Mouse (Mus musculus): ENCODE results near the gene Rasl12. TPM values are rescaled to one million over a fixed set of nuclear protein-coding genes. Genes with fewer than 3 reads are reported as not detected.

Rasl12 gene
- 7.6 TPM in 2 replicates for polyA plus RNA-seq (2015; fragmentation: Nextera tagmentation; extraction: Ambion mirVana)

- H3K9me3 ChIP-seq, result no peaks in the 10 kb centered on the region
- peak within 1 kb of the TSS; percentile 50 for H3K4me3 ChIP-seq
- no peaks in the 10 kb centered on the region for H3K36me3 ChIP-seq
- peak within 1 kb of the TSS; percentile 90 for H3K4me2 ChIP-seq
- H3K27me3 ChIP-seq, result peaks cover 2% of the 10 kb centered on the region; the same call in 1 of the 2 replicates
- peak within 1 kb of the TSS; percentile 54 for H3K9ac ChIP-seq
- peaks cover 9% of the 10 kb centered on the region for H3K4me1 ChIP-seq (replicated peaks)
- peak; percentile 81 for ATAC-seq (ENCODE audit: low FRiP score, low read depth)
- WGBS, result under 1% methylated on average over 24 of the region's 24 CpGs
- no peak within 1 kb of the TSS for H3K27ac ChIP-seq (replicated peaks)
Observed at GRCm38 (mm10) chr9:65398279-65398678, at the start of gene Rasl12. Gene Rasl12, plus strand, starts transcription at chr9:65398506.

DNA sequence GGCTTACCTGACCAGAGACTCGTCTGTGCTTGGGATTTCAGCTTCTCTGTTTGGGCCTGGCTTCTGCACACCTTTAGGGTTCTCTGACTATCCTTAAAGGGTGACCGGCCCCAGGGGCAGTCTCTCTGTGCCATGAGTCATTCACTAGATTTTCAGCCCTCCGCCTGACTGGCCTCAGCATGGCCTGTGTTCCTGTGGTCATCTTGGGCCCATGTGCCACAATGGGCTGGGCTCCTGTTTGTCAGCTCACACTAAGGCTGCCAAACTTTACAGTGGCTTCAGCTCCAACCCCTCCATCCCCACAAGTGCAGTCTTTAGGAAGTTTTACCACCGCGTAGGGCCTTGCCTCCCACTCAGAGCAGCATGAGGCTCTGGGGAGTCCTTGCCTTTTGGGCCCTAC is 45.1 kb upstream of the Rasl12 start:
- H3K4me1 ChIP-seq (replicated peaks), result peaks cover 15% of the 10 kb centered on the region
- no peak overlapping the region for H3K27ac ChIP-seq (replicated peaks)
- no peaks in the 10 kb centered on the region for H3K27me3 ChIP-seq
- no peaks in the 10 kb centered on the region for H3K9me3 ChIP-seq
- no peak overlapping the region for H3K4me3 ChIP-seq
- H3K4me2 ChIP-seq, result no peak overlapping the region
- WGBS, result 91% methylated on average over 5 of the region's 5 CpGs
- no peak for ATAC-seq (ENCODE audit: low FRiP score, low read depth)
- no peak overlapping the region for H3K9ac ChIP-seq
- peaks cover 36% of the 10 kb centered on the region for H3K36me3 ChIP-seq

GRCm38 (mm10) chr9:65356561-65356960 is 41.7 kb upstream of the Rasl12 start:
- 87% methylated on average over 7 of the region's 7 CpGs for WGBS
- no peak overlapping the region for H3K27ac ChIP-seq (replicated peaks)
- no peak overlapping the region for H3K9ac ChIP-seq
- ATAC-seq (ENCODE audit: low FRiP score, low read depth), result no peak
- no peaks in the 10 kb centered on the region for H3K27me3 ChIP-seq
- no peak overlapping the region for H3K4me3 ChIP-seq
- peaks cover 65% of the 10 kb centered on the region for H3K36me3 ChIP-seq
- H3K4me1 ChIP-seq (replicated peaks), result no peaks in the 10 kb centered on the region
- no peaks in the 10 kb centered on the region for H3K9me3 ChIP-seq
- H3K4me2 ChIP-seq, result no peak overlapping the region

- H3K27me3 ChIP-seq, result no peaks in the 10 kb centered on the region
- no peak overlapping the region for H3K4me2 ChIP-seq
- no peak overlapping the region for H3K9ac ChIP-seq
- H3K36me3 ChIP-seq, result peaks cover 66% of the 10 kb centered on the region
- no peaks in the 10 kb centered on the region for H3K9me3 ChIP-seq
- 87% methylated on average over 2 of the region's 2 CpGs for WGBS
- no peak overlapping the region for H3K27ac ChIP-seq (replicated peaks)
- no peak overlapping the region for H3K4me3 ChIP-seq
- H3K4me1 ChIP-seq (replicated peaks), result no peaks in the 10 kb centered on the region
- ATAC-seq (ENCODE audit: low FRiP score, low read depth), result no peak
Observed at GRCm38 (mm10) chr9:65356971-65357370, 41.3 kb upstream of the Rasl12 start.

DNA sequence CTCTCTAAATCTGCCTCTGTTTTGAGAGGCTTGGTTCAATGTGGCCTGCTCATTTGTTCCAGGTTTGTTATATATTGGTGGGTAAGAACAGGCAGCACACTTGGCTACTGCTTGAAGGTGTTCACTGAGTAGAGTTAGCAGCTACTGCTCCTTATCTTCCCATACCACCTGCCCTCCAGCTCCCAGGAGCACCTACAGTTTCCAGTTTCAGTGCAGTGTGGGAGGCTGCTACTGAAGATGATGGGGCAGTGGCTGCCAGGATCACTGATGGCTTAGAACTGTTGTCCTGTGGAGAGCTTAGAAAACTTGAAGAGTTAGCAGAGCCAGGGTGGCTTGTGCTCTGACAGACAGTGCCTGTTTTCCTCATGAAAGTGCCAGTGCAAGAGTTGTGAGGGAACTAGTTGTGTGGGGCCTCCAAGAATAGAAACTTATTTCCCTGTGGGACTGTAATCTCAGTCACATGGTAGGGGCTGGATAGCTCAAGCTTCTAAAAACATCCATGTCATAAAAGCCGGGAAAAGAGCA is 39.3 kb upstream of the Rasl12 start:
- Histone ChIP-seq H3K9me3 (no peaks in the 10 kb centered on the region), H3K4me2 (no peak overlapping the region), H3K4me1 (replicated peaks) (no peaks in the 10 kb centered on the region), H3K4me3 (no peak overlapping the region), H3K36me3 (peaks cover 66% of the 10 kb centered on the region), H3K27ac (replicated peaks) (no peak overlapping the region), H3K9ac (no peak overlapping the region), H3K27me3 (no peaks in the 10 kb centered on the region)
- no peak for ATAC-seq (ENCODE audit: low FRiP score, low read depth)
- 90% methylated on average over 1 of the region's 1 CpGs for whole genome bisulfite sequencing

GRCm38 (mm10) chr9:65360641-65361448 is 37.5 kb upstream of the Rasl12 start, which contains the start of gene Ubap1l:
Gene Ubap1l, plus strand, starts transcription at chr9:65361041.
- WGBS, result 93% methylated on average over 16 of the region's 16 CpGs
- H3K36me3 ChIP-seq, result peaks cover 49% of the 10 kb centered on the region
- H3K4me3 ChIP-seq, result no peak within 1 kb of the TSS
- ATAC-seq (ENCODE audit: low FRiP score, low read depth), result no peak
- no peak within 1 kb of the TSS for H3K27ac ChIP-seq (replicated peaks)
- no peaks in the 10 kb centered on the region for H3K4me1 ChIP-seq (replicated peaks)
- H3K9ac ChIP-seq, result no peak within 1 kb of the TSS
- H3K9me3 ChIP-seq, result no peaks in the 10 kb centered on the region
- H3K4me2 ChIP-seq, result no peak within 1 kb of the TSS
- H3K27me3 ChIP-seq, result no peaks in the 10 kb centered on the region

GRCm38 (mm10) chr9:65363684-65364083 is 34.6 kb upstream of the Rasl12 start:
- Histone ChIP-seq H3K9ac (no peak overlapping the region), H3K36me3 (peaks cover 29% of the 10 kb centered on the region), H3K27me3 (no peaks in the 10 kb centered on the region), H3K4me2 (no peak overlapping the region), H3K9me3 (no peaks in the 10 kb centered on the region), H3K4me3 (no peak overlapping the region), H3K4me1 (replicated peaks) (no peaks in the 10 kb centered on the region), H3K27ac (replicated peaks) (no peak overlapping the region)
- no peak for ATAC-seq (ENCODE audit: low FRiP score, low read depth)
- WGBS, result 63% methylated on average over 9 of the region's 9 CpGs

DNA sequence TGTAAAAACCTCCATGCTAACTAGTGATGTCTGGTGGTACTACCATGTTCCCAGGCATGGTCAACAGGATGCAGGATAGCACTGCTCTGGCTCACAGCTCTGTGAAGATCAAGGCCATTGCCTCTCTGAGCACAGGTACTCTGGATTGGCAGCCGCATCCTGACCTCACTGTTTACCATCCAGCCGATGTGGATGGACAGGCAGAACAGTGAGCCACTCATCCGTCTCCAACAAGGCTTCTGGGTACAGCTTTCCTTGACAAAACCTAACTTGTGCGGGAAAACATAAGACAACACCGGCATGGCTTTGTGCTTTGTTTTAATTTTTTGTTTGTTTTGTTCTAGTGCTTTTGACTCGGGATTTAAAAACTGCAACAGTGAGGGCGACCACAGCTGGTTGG is 32.6 kb upstream of the Rasl12 start:
- no peak for ATAC-seq (ENCODE audit: low FRiP score, low read depth)
- peaks cover 12% of the 10 kb centered on the region for H3K36me3 ChIP-seq
- no peak overlapping the region for H3K27ac ChIP-seq (replicated peaks)
- H3K4me3 ChIP-seq, result no peak overlapping the region
- no peaks in the 10 kb centered on the region for H3K4me1 ChIP-seq (replicated peaks)
- H3K4me2 ChIP-seq, result no peak overlapping the region
- 92% methylated on average over 7 of the region's 7 CpGs for WGBS
- no peaks in the 10 kb centered on the region for H3K9me3 ChIP-seq
- H3K27me3 ChIP-seq, result no peaks in the 10 kb centered on the region
- no peak overlapping the region for H3K9ac ChIP-seq

DNA sequence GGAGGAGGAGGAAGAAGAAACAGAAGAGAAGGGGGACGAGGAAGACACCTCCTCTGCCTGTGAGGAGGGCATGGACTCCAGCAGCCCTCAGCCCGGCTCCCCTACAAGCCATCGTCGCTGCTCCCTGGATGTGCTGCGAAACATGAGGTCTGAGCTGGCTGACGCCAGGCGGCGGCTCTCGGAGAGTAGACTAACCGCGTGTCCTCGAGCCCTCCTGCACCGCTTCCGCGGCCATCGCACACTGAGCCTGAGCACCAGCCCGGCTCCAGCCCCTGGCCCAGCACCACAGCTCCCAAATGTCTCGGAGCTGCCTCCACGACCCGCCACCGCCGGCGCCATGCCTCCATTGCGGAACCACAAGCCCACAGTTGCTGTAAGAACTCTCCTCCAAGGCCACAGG is 26.6 kb upstream of the Rasl12 start:
- no peak for ATAC-seq (ENCODE audit: low FRiP score, low read depth)
- Histone ChIP-seq H3K36me3 (peaks cover 4% of the 10 kb centered on the region; the same call in 1 of the 2 replicates), H3K4me3 (no peak overlapping the region), H3K4me2 (no peak overlapping the region), H3K9ac (no peak overlapping the region), H3K4me1 (replicated peaks) (no peaks in the 10 kb centered on the region), H3K27me3 (no peaks in the 10 kb centered on the region), H3K9me3 (no peaks in the 10 kb centered on the region), H3K27ac (replicated peaks) (no peak overlapping the region)
- WGBS, result 80% methylated on average over 24 of the region's 24 CpGs

GRCm38 (mm10) chr9:65372449-65372848 is 25.9 kb upstream of the Rasl12 start:
- ATAC-seq (ENCODE audit: low FRiP score, low read depth), result no peak
- peaks cover 4% of the 10 kb centered on the region; the same call in 1 of the 2 replicates for H3K36me3 ChIP-seq
- H3K4me1 ChIP-seq (replicated peaks), result no peaks in the 10 kb centered on the region
- H3K9ac ChIP-seq, result no peak overlapping the region
- WGBS, result 74% methylated on average over 4 of the region's 4 CpGs
- no peak overlapping the region for H3K4me3 ChIP-seq
- H3K9me3 ChIP-seq, result no peaks in the 10 kb centered on the region
- no peak overlapping the region for H3K4me2 ChIP-seq
- no peak overlapping the region for H3K27ac ChIP-seq (replicated peaks)
- H3K27me3 ChIP-seq, result no peaks in the 10 kb centered on the region

- Histone ChIP-seq H3K36me3 (peaks cover 4% of the 10 kb centered on the region; the same call in 1 of the 2 replicates), H3K9ac (no peak overlapping the region), H3K4me2 (no peak overlapping the region), H3K27ac (replicated peaks) (no peak overlapping the region), H3K4me1 (replicated peaks) (no peaks in the 10 kb centered on the region), H3K27me3 (no peaks in the 10 kb centered on the region), H3K4me3 (no peak overlapping the region), H3K9me3 (no peaks in the 10 kb centered on the region)
- 85% methylated on average over 5 of the region's 5 CpGs for WGBS
- no peak for ATAC-seq (ENCODE audit: low FRiP score, low read depth)
Observed at GRCm38 (mm10) chr9:65374468-65375162, 23.7 kb upstream of the Rasl12 start.

Data from hindbrain, embryonic 15.5 days (tissue).